Comparison of ENCODE assay signal across 7 mouse cellular contexts in genomic region chr13:10360199-10360694, GRCm38 (mm10). TPM values are rescaled to one million over a fixed set of nuclear protein-coding genes. Genes with fewer than 3 reads are reported as not detected.
DNase-seq lines count a peak whose midpoint lies in the region; ATAC-seq and TF ChIP-seq lines count a peak whose summit lies in the region.

No protein-coding gene starts in this region.

- H3K4me1 ChIP-seq in neural tube, embryonic 11.5 days (ENCODE audit: control insufficient read depth, insufficient read depth, low read length) = no peaks in the 10 kb centered on the region
- no peaks in the 10 kb centered on the region for H3K4me1 ChIP-seq in embryonic facial prominence, embryonic 11.5 days (ENCODE audit: control insufficient read depth, insufficient read depth, low read length)
- H3K4me1 ChIP-seq in stomach, postnatal 0 days (replicated peaks; ENCODE audit: control insufficient read depth, insufficient read depth) = no peaks in the 10 kb centered on the region; the same call in 1 of the 2 replicates

- no peaks in the 10 kb centered on the region for H3K9me3 ChIP-seq in neural tube, embryonic 11.5 days (ENCODE audit: control insufficient read depth, low read length)
- no peaks in the 10 kb centered on the region for H3K9me3 ChIP-seq in embryonic facial prominence, embryonic 11.5 days (replicated peaks; ENCODE audit: control insufficient read depth, low read length)
- H3K9me3 ChIP-seq in stomach, postnatal 0 days (ENCODE audit: control insufficient read depth, low read length) = no peaks in the 10 kb centered on the region

- peak overlapping the region; percentile 94 for H3K4me2 ChIP-seq in neural tube, embryonic 11.5 days (ENCODE audit: low read depth)
- peak overlapping the region; percentile 90 for H3K4me2 ChIP-seq in embryonic facial prominence, embryonic 11.5 days (ENCODE audit: low read depth, low read length)
- peak overlapping the region; percentile 79 for H3K4me2 ChIP-seq in stomach, postnatal 0 days (replicated peaks; ENCODE audit: low read depth)

- no peaks in the 10 kb centered on the region for H3K36me3 ChIP-seq in neural tube, embryonic 11.5 days (ENCODE audit: control insufficient read depth, insufficient read depth, low read length)
- no peaks in the 10 kb centered on the region for H3K36me3 ChIP-seq in embryonic facial prominence, embryonic 11.5 days (replicated peaks; ENCODE audit: control insufficient read depth, insufficient read depth, low read depth, low read length)
- H3K36me3 ChIP-seq in stomach, postnatal 0 days (ENCODE audit: control insufficient read depth, insufficient read depth, low read length) = no peaks in the 10 kb centered on the region

- no peak for TF ChIP-seq EP300 in stomach, postnatal 0 days (optimal IDR thresholded peaks at IDR 0.05)

- peak; percentile 59 for DNase-seq in neural tube, embryonic 11.5 days (ENCODE audit: low spot score)
- DNase-seq in neural tube, embryonic 10.5 days (ENCODE audit: extremely low spot score, low spot score) = no peak
- peak; percentile 33 for DNase-seq in embryonic facial prominence, embryonic 11.5 days (ENCODE audit: low spot score)
- DNase-seq in heart, postnatal 10 days = peak; percentile 9 to 11
- peak; percentile 35 to 52 for DNase-seq in left cerebral cortex, adult 2 months (ENCODE audit: extremely low spot score in 1 of 2, low spot score in 2 of 2)
- peak; percentile 55 for DNase-seq in stomach, postnatal 0 days (ENCODE audit: low spot score)

- peak overlapping the region; percentile 40; the same call in 1 of the 2 replicates for H3K9ac ChIP-seq in neural tube, embryonic 11.5 days (ENCODE audit: low read length)
- peak overlapping the region; percentile 37 for H3K9ac ChIP-seq in embryonic facial prominence, embryonic 11.5 days (replicated peaks; ENCODE audit: low read length)
- peak overlapping the region; percentile 63 for H3K9ac ChIP-seq in stomach, postnatal 0 days (ENCODE audit: low read length)

- H3K27ac ChIP-seq in neural tube, embryonic 11.5 days (ENCODE audit: low read depth, low read length) = no peak overlapping the region
- H3K27ac ChIP-seq in embryonic facial prominence, embryonic 11.5 days (replicated peaks; ENCODE audit: low read depth, low read length) = no peak overlapping the region
- peak overlapping the region; percentile 78 for H3K27ac ChIP-seq in left cerebral cortex, adult 2 months
- peak overlapping the region; percentile 78 for H3K27ac ChIP-seq in stomach, postnatal 0 days (replicated peaks)

- no peak for TF ChIP-seq CTCF in left cerebral cortex, adult 2 months (IDR thresholded peaks at IDR 0.05)
- no peak for TF ChIP-seq CTCF in stomach, postnatal 0 days (IDR thresholded peaks at IDR 0.05; ENCODE audit: low read depth)

- peaks cover 31% of the 10 kb centered on the region for H3K27me3 ChIP-seq in neural tube, embryonic 11.5 days (ENCODE audit: control insufficient read depth, insufficient read depth, low read length)
- H3K27me3 ChIP-seq in embryonic facial prominence, embryonic 11.5 days (ENCODE audit: control insufficient read depth, insufficient read depth, low read length) = peaks cover 29% of the 10 kb centered on the region
- H3K27me3 ChIP-seq in stomach, postnatal 0 days (ENCODE audit: control insufficient read depth, insufficient read depth, low read length) = no peaks in the 10 kb centered on the region

- ATAC-seq in neural tube, embryonic 11.5 days (ENCODE audit: insufficient read depth, low FRiP score, low TSS enrichment) = peak; percentile 80
- 0 out of 2 replicates have a peak, but pooled peaks have one; percentile 65 for ATAC-seq in embryonic facial prominence, embryonic 11.5 days (replicated peaks; ENCODE audit: insufficient number of reproducible peaks, low FRiP score, low TSS enrichment, low read depth)
- ATAC-seq in megakaryocyte-erythroid progenitor cell, adult 5-6 weeks (replicated peaks; ENCODE audit: low FRiP score, low TSS enrichment, poor library complexity, severe bottlenecking) = peak; percentile 57; the same call in 1 of the 2 replicates
- peak; percentile 59 for ATAC-seq in stomach, postnatal 0 days (ENCODE audit: low FRiP score, low TSS enrichment)

- peak overlapping the region; percentile 50 for H3K4me3 ChIP-seq in neural tube, embryonic 11.5 days (ENCODE audit: low read depth, low read length)
- peak overlapping the region; percentile 53 for H3K4me3 ChIP-seq in embryonic facial prominence, embryonic 11.5 days (ENCODE audit: low read depth, low read length)
- H3K4me3 ChIP-seq in left cerebral cortex, adult 2 months = peak overlapping the region; percentile 68
- peak overlapping the region; percentile 57 for H3K4me3 ChIP-seq in stomach, postnatal 0 days (ENCODE audit: low read depth, low read length)

- intact Hi-C loops in heart, postnatal 10 days (cut with DNase I) = loop anchor here (10.0 kb wide), 1 partner anchor 1205 kb away; no protein-coding TSS in a partner anchor
- intact Hi-C loops in left cerebral cortex, adult 2 months (cut with DNase I) = loop anchor here (10.0 kb wide), 1 partner anchor 1205 kb away; no protein-coding TSS in a partner anchor

- WGBS in neural tube, embryonic 11.5 days = under 1% methylated on average over 57 of the region's 60 CpGs
- WGBS in embryonic facial prominence, embryonic 11.5 days = under 1% methylated on average over 60 of the region's 60 CpGs
- under 1% methylated on average over 57 of the region's 60 CpGs for WGBS in stomach, postnatal 0 days

RNA-seq across cellular contexts. Expression of gene Chrm3, which starts 0.4 kb away (rescaled TPM):
- 0.58 and 1.9 TPM in 2 replicates for polyA plus RNA-seq in neural tube, embryonic 11.5 days (2014; fragmentation: Nextera tagmentation; extraction: Ambion mirVana)
- polyA plus RNA-seq in embryonic facial prominence, embryonic 11.5 days (2014; fragmentation: Nextera tagmentation; extraction: Ambion mirVana) = 0.53 and 0.61 TPM in 2 replicates
- 1 to 10 TPM; 1.3 to 1.8 TPM for total RNA-seq in heart, postnatal 10 days (2021)
- total RNA-seq in left cerebral cortex, adult 2 months (2021) = 10 to 100 TPM; 52.6 to 55.0 TPM
- not detected in 2 replicates for total RNA-seq in megakaryocyte-erythroid progenitor cell, adult 5-6 weeks (2014; fragmentation: Nextera tagmentation)
- total RNA-seq in megakaryocyte-erythroid progenitor cell, adult 5-6 weeks (2017) = not detected in 2 replicates
- 1.1 and 1.6 TPM in 2 replicates for polyA plus RNA-seq in stomach, postnatal 0 days (2015; fragmentation: Nextera tagmentation; extraction: Ambion mirVana)

Comparison
In these comparisons a context has a peak if more than half of its experiments do, and no peak if none do; other contexts are left out.
1. H3K27ac ChIP-seq: peak in left cerebral cortex, adult 2 months (single experiment) and stomach, postnatal 0 days (single experiment); none in neural tube, embryonic 11.5 days (single experiment) and embryonic facial prominence, embryonic 11.5 days (single experiment).
2. RNA of gene Chrm3, which starts 0.4 kb away (total RNA-seq): 52.6 to 55.0 TPM in left cerebral cortex, adult 2 months; 1.3 to 1.8 TPM in heart, postnatal 10 days and not detected in megakaryocyte-erythroid progenitor cell, adult 5-6 weeks; every median in the first group is over 10 times any median in the second.
3. Peak in every context shown above with its lines, with median percentiles within 50 percentile points of each other: ATAC-seq, H3K4me2 ChIP-seq, H3K4me3 ChIP-seq and H3K9ac ChIP-seq.